Mouse (Mus musculus): ENCODE data around the gene Rhov. TPM values are rescaled to one million over a fixed set of nuclear protein-coding genes. Genes with fewer than 3 reads are reported as not detected.
A peak's percentile ranks its signal among the peaks of the same experiment; 100 is the strongest.

Gene Rhov
- polyA plus RNA-seq, 1 experiment from 2014 or later: 3.0 TPM

- no peak overlapping the region for H3K4me2 ChIP-seq (replicated peaks; ENCODE audit: low read depth, low read length)
- ATAC-seq (no peak), DNase-seq (ENCODE audit: low spot score) (no peak)
- WGBS: 91% methylated on average over 34 of the region's 34 CpGs
- no peak overlapping the region for H3K9ac ChIP-seq (replicated peaks; ENCODE audit: low read depth)
- H3K36me3 ChIP-seq (ENCODE audit: insufficient read depth, low read length): peaks cover 28% of the 10 kb centered on the region; the same call in 1 of the 2 replicates
- H3K4me1 ChIP-seq (ENCODE audit: insufficient read depth, low read depth, low read length): no peaks in the 10 kb centered on the region
- TF ChIP-seq EP300 (IDR thresholded peaks at IDR 0.05) (no peak), CTCF (IDR thresholded peaks at IDR 0.05) (no peak)
- no peaks in the 10 kb centered on the region for H3K9me3 ChIP-seq (ENCODE audit: low read length)
- H3K27ac ChIP-seq (ENCODE audit: low read length): no peak overlapping the region
- H3K27me3 ChIP-seq (replicated peaks; ENCODE audit: insufficient read depth, low read length): no peaks in the 10 kb centered on the region
- H3K4me3 ChIP-seq (ENCODE audit: low read depth, low read length): no peak overlapping the region
These were observed 22.8 kb upstream of the Rhov start for GRCm38 (mm10) chr2:119293776-119294390.

DNA sequence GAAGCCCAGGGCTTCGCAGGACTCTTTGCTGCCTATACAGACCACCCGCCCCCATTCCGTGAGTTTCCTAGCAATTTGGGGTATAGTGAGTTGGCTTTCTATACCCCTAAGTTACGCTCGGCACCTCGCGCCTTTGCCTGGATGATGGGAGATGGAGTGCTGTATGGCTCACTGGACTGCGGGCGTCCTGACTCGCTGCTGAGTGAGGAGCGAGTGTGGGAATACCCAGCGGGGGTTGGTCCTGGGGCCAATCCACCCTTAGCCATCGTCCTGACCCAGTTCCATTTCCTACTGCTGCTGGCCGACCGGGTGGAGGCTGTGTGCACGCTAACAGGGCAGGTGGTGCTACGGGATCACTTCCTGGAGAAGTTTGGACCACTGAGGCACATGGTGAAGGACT is 22.2 kb upstream of the Rhov start:
- no peak overlapping the region for H3K27ac ChIP-seq (ENCODE audit: low read length)
- ATAC-seq (no peak), DNase-seq (ENCODE audit: low spot score) (no peak)
- 92% methylated on average over 17 of the region's 17 CpGs for WGBS
- no peak for TF ChIP-seq EP300 (IDR thresholded peaks at IDR 0.05)
- no peak for TF ChIP-seq CTCF (IDR thresholded peaks at IDR 0.05)
- no peak overlapping the region for H3K9ac ChIP-seq (replicated peaks; ENCODE audit: low read depth)
- H3K4me1 ChIP-seq (ENCODE audit: insufficient read depth, low read depth, low read length): no peaks in the 10 kb centered on the region
- peaks cover 28% of the 10 kb centered on the region; the same call in 1 of the 2 replicates for H3K36me3 ChIP-seq (ENCODE audit: insufficient read depth, low read length)
- no peak overlapping the region for H3K4me3 ChIP-seq (ENCODE audit: low read depth, low read length)
- no peaks in the 10 kb centered on the region for H3K27me3 ChIP-seq (replicated peaks; ENCODE audit: insufficient read depth, low read length)
- H3K9me3 ChIP-seq (ENCODE audit: low read length): no peaks in the 10 kb centered on the region
- no peak overlapping the region for H3K4me2 ChIP-seq (replicated peaks; ENCODE audit: low read depth, low read length)

- Histone ChIP-seq H3K4me3 (ENCODE audit: low read depth, low read length) (no peak overlapping the region), H3K36me3 (ENCODE audit: insufficient read depth, low read length) (peaks cover 24% of the 10 kb centered on the region; the same call in 1 of the 2 replicates), H3K9ac (replicated peaks; ENCODE audit: low read depth) (no peak overlapping the region), H3K27me3 (replicated peaks; ENCODE audit: insufficient read depth, low read length) (no peaks in the 10 kb centered on the region), H3K9me3 (ENCODE audit: low read length) (no peaks in the 10 kb centered on the region), H3K4me2 (replicated peaks; ENCODE audit: low read depth, low read length) (no peak overlapping the region), H3K27ac (ENCODE audit: low read length) (no peak overlapping the region), H3K4me1 (ENCODE audit: insufficient read depth, low read depth, low read length) (no peaks in the 10 kb centered on the region)
- DNase-seq (ENCODE audit: low spot score): no peak
- no peak for TF ChIP-seq CTCF (IDR thresholded peaks at IDR 0.05)
- no peak for ATAC-seq
- WGBS: 90% methylated on average over 17 of the region's 17 CpGs
These were observed 21.8 kb upstream of the Rhov start for GRCm38 (mm10) chr2:119292852-119293251.

GRCm38 (mm10) chr2:119292281-119292680 is 21.2 kb upstream of the Rhov start:
- peaks cover 19% of the 10 kb centered on the region; the same call in 1 of the 2 replicates for H3K36me3 ChIP-seq (ENCODE audit: insufficient read depth, low read length)

DNA sequence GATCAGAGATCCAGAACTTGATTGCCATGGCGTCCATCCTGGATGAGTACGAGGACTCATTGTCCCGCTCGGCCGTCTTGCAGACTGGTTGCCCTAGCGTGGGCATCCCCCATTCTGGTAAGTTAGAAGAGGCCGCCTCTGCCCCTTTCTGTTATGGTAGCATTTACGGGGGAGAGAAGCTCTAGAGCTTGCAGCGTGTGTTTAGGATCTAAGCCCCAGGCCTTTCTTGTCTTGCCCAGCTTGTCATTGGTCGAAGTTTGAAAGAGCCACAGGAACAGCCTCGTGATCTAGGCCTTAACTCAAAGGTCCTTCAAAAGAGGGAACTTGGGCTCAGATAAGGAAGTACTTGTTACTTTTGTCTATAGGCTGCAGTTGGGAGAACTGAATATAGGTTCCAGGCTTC is 17.9 kb upstream of the Rhov start:
- H3K27ac ChIP-seq (ENCODE audit: low read length): peak overlapping the region; percentile 71
- peak; percentile 14 for ATAC-seq
- no peaks in the 10 kb centered on the region for H3K9me3 ChIP-seq (ENCODE audit: low read length)
- WGBS: under 1% methylated on average over 11 of the region's 11 CpGs
- DNase-seq (ENCODE audit: low spot score): peak; percentile 59
- no peaks in the 10 kb centered on the region for H3K27me3 ChIP-seq (replicated peaks; ENCODE audit: insufficient read depth, low read length)
- peak overlapping the region; percentile 75 for H3K9ac ChIP-seq (replicated peaks; ENCODE audit: low read depth)
- H3K4me1 ChIP-seq (ENCODE audit: insufficient read depth, low read depth, low read length): no peaks in the 10 kb centered on the region
- H3K36me3 ChIP-seq (ENCODE audit: insufficient read depth, low read length): peaks cover 10% of the 10 kb centered on the region; the same call in 1 of the 2 replicates
- no peak for TF ChIP-seq CTCF (IDR thresholded peaks at IDR 0.05)
- TF ChIP-seq EP300 (IDR thresholded peaks at IDR 0.05): no peak
- peak overlapping the region; percentile 72 for H3K4me2 ChIP-seq (replicated peaks; ENCODE audit: low read depth, low read length)
- peak overlapping the region; percentile 63 for H3K4me3 ChIP-seq (ENCODE audit: low read depth, low read length)

More at GRCm38 (mm10) chr2:119292281-119292680, 21.2 kb upstream of the Rhov start:
- H3K4me1 ChIP-seq (ENCODE audit: insufficient read depth, low read depth, low read length): no peaks in the 10 kb centered on the region
- no peak overlapping the region for H3K9ac ChIP-seq (replicated peaks; ENCODE audit: low read depth)
- H3K4me2 ChIP-seq (replicated peaks; ENCODE audit: low read depth, low read length): no peak overlapping the region
- no peak for TF ChIP-seq EP300 (IDR thresholded peaks at IDR 0.05)
- TF ChIP-seq CTCF (IDR thresholded peaks at IDR 0.05): no peak
- ATAC-seq (no peak), DNase-seq (ENCODE audit: low spot score) (no peak)
- no peak overlapping the region for H3K4me3 ChIP-seq (ENCODE audit: low read depth, low read length)
- no peaks in the 10 kb centered on the region for H3K9me3 ChIP-seq (ENCODE audit: low read length)
- no peak overlapping the region for H3K27ac ChIP-seq (ENCODE audit: low read length)
- 93% methylated on average over 5 of the region's 5 CpGs for WGBS
- no peaks in the 10 kb centered on the region for H3K27me3 ChIP-seq (replicated peaks; ENCODE audit: insufficient read depth, low read length)

DNA sequence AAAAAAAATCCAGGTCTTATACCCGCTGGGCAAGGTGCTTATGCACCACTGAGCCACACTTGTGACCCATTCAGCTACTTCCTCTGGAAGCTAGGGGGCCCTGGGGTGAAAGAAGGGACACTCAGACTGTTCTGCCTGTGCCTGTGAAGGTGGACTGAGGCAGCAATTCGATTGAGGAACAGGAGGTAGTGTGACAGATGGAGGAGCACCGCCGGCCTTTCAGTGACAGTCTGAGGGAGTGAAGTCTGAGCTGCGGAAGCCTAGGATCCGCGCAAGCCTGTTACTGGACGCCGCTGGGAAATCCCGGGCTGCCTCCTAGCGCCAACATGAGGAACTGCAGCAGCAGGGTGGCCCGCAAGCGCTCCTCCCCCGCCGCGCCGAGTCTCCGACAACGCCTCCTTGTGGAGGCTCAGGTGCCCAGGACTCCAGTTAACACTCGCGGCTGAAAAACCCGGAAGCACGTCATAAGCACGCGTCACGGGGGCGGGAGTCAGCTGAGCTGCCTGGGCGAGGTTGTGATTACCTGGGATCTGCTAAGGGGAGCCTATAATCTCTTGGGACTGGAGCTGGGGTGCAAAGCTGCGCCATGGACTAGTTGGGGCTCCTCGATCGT is 17.3 kb upstream of the Rhov start, which contains the start of gene Vps18:
Gene Vps18, plus strand, starts transcription at position 471 of the 613 bp plus-strand sequence.
- H3K9ac ChIP-seq (replicated peaks; ENCODE audit: low read depth): peak within 1 kb of the TSS; percentile 75
- peak; percentile 43 for TF ChIP-seq EP300 (IDR thresholded peaks at IDR 0.05)
- peak; percentile 100 for TF ChIP-seq CTCF (IDR thresholded peaks at IDR 0.05)
- DNase-seq (ENCODE audit: low spot score): peak; percentile 98
- H3K27me3 ChIP-seq (replicated peaks; ENCODE audit: insufficient read depth, low read length): no peaks in the 10 kb centered on the region
- no peaks in the 10 kb centered on the region for H3K4me1 ChIP-seq (ENCODE audit: insufficient read depth, low read depth, low read length)
- H3K4me2 ChIP-seq (replicated peaks; ENCODE audit: low read depth, low read length): peak within 1 kb of the TSS; percentile 72
- peak within 1 kb of the TSS; percentile 71 for H3K27ac ChIP-seq (ENCODE audit: low read length)
- no peaks in the 10 kb centered on the region for H3K9me3 ChIP-seq (ENCODE audit: low read length)
- ATAC-seq: peak; percentile 98
- H3K4me3 ChIP-seq (ENCODE audit: low read depth, low read length): peak within 1 kb of the TSS; percentile 63
- WGBS: under 1% methylated on average over 31 of the region's 31 CpGs
- peaks cover 5% of the 10 kb centered on the region; the same call in 1 of the 2 replicates for H3K36me3 ChIP-seq (ENCODE audit: insufficient read depth, low read length)
